Comparison of ENCODE assay signal across 18 mouse cellular contexts in genomic region chr11:94976199-94976598, GRCm38 (mm10). TPM values are rescaled to one million over a fixed set of nuclear protein-coding genes. Genes with fewer than 3 reads are reported as not detected.
DNase-seq lines count a peak whose midpoint lies in the region; ATAC-seq and TF ChIP-seq lines count a peak whose summit lies in the region.
"Had no signal": no experiment of that assay in that cellular context is flagged by ENCODE, and none has a peak within 500 bp of the region (broad histone marks: within the 10 kb centered on the region; RNA-seq: fewer than 3 reads in every experiment).

Gene Sgca, minus strand, starts transcription at chr11:94976327.

- peak within 1 kb of the TSS; percentile 64 for H3K27ac ChIP-seq in heart, embryonic 12.5 days (ENCODE audit: poor library complexity, severe bottlenecking)
- no peak within 1 kb of the TSS for H3K27ac ChIP-seq in neural tube, embryonic 15.5 days (replicated peaks)
- no peak within 1 kb of the TSS for H3K27ac ChIP-seq in lung, postnatal 0 days (ENCODE audit: low read length)
- H3K27ac ChIP-seq: hindbrain, embryonic 12.5 days; limb, embryonic 13.5 days had no signal

- no peaks in the 10 kb centered on the region for H3K9me3 ChIP-seq in heart, embryonic 12.5 days (replicated peaks)
- H3K9me3 ChIP-seq in neural tube, embryonic 15.5 days (replicated peaks): no peaks in the 10 kb centered on the region
- no peaks in the 10 kb centered on the region for H3K9me3 ChIP-seq in lung, postnatal 0 days (ENCODE audit: low read length)
- H3K9me3 ChIP-seq: hindbrain, embryonic 12.5 days; limb, embryonic 13.5 days; megakaryocyte, embryonic 14.5 days; neural tube, embryonic 13.5 days had no signal

- H3K4me2 ChIP-seq in heart, embryonic 12.5 days: 0 out of 2 replicates have a peak within 1 kb of the TSS, but pooled peaks have one; percentile 1
- no peak within 1 kb of the TSS for H3K4me2 ChIP-seq in neural tube, embryonic 15.5 days
- H3K4me2 ChIP-seq in lung, postnatal 0 days (replicated peaks; ENCODE audit: low read depth, low read length): no peak within 1 kb of the TSS
- H3K4me2 ChIP-seq: hindbrain, embryonic 12.5 days; limb, embryonic 13.5 days; lung, embryonic 14.5 days; neural tube, embryonic 13.5 days had no signal

- H3K9ac ChIP-seq in heart, embryonic 12.5 days: peak within 1 kb of the TSS; percentile 35; the same call in 1 of the 2 replicates
- no peak within 1 kb of the TSS for H3K9ac ChIP-seq in neural tube, embryonic 15.5 days (replicated peaks)
- no peak within 1 kb of the TSS for H3K9ac ChIP-seq in lung, postnatal 0 days (replicated peaks; ENCODE audit: low read depth)
- H3K9ac ChIP-seq: hindbrain, embryonic 12.5 days; limb, embryonic 13.5 days; lung, embryonic 14.5 days; neural tube, embryonic 13.5 days had no signal

- ATAC-seq in heart, embryonic 12.5 days (ENCODE audit: insufficient number of reproducible peaks, low FRiP score): no peak
- no peak for ATAC-seq in neural tube, embryonic 15.5 days (ENCODE audit: low FRiP score)
- no peak for ATAC-seq in lung, postnatal 0 days
- ATAC-seq: intestine, embryonic 16.5 days had no signal

- no peak for DNase-seq in lung, adult 2 months
- no peak for DNase-seq in lung, postnatal 36 days
- peak; percentile 56 for DNase-seq in gastrocnemius, postnatal 25 days
- no peak for DNase-seq in heart, postnatal 4 days
- DNase-seq in embryo, embryonic 10.5 days (ENCODE audit: low spot score): no peak
- no peak for DNase-seq in lung, postnatal 0 days (ENCODE audit: low spot score)
- DNase-seq: cerebellum, adult 11 months; lung, embryonic 14.5 days; right cerebral cortex, adult 18-20 months had no signal

- no peak for TF ChIP-seq POLR2A in lung, adult 2 months (IDR thresholded peaks at IDR 0.05; ENCODE audit: borderline replicate concordance, extremely low read depth, low read depth, low read length)

- H3K27me3 ChIP-seq in heart, embryonic 12.5 days (replicated peaks): no peaks in the 10 kb centered on the region
- no peaks in the 10 kb centered on the region for H3K27me3 ChIP-seq in neural tube, embryonic 15.5 days (replicated peaks)
- H3K27me3 ChIP-seq in lung, postnatal 0 days (replicated peaks; ENCODE audit: insufficient read depth, low read length): no peaks in the 10 kb centered on the region
- H3K27me3 ChIP-seq: limb, embryonic 13.5 days; neural tube, embryonic 13.5 days had no signal

- no peaks in the 10 kb centered on the region for H3K4me1 ChIP-seq in lung, adult 2 months (ENCODE audit: control insufficient read depth, insufficient read depth, low read length)
- H3K4me1 ChIP-seq in heart, embryonic 12.5 days (replicated peaks): peaks cover 60% of the 10 kb centered on the region
- peaks cover 19% of the 10 kb centered on the region for H3K4me1 ChIP-seq in neural tube, embryonic 15.5 days
- H3K4me1 ChIP-seq in lung, postnatal 0 days (ENCODE audit: insufficient read depth, low read depth, low read length): no peaks in the 10 kb centered on the region

- WGBS in lung, adult 2 months: 71% methylated on average over 5 of the region's 5 CpGs
- 44% methylated on average over 5 of the region's 5 CpGs for WGBS in heart, embryonic 12.5 days
- WGBS in neural tube, embryonic 15.5 days: 71% methylated on average over 5 of the region's 5 CpGs
- 64% methylated on average over 5 of the region's 5 CpGs for WGBS in lung, postnatal 0 days

- no peaks in the 10 kb centered on the region for H3K36me3 ChIP-seq in heart, embryonic 12.5 days
- no peaks in the 10 kb centered on the region for H3K36me3 ChIP-seq in neural tube, embryonic 15.5 days
- no peaks in the 10 kb centered on the region for H3K36me3 ChIP-seq in lung, postnatal 0 days (ENCODE audit: insufficient read depth, low read length)
- H3K36me3 ChIP-seq: hindbrain, embryonic 12.5 days; limb, embryonic 13.5 days; neural tube, embryonic 13.5 days had no signal

- TF ChIP-seq EP300 in lung, postnatal 0 days (IDR thresholded peaks at IDR 0.05): no peak

- TF ChIP-seq CTCF in lung, adult 2 months (IDR thresholded peaks at IDR 0.05; ENCODE audit: insufficient read depth, low read length): no peak
- TF ChIP-seq CTCF in lung, postnatal 0 days (IDR thresholded peaks at IDR 0.05): no peak

- H3K4me3 ChIP-seq in lung, adult 2 months (replicated peaks; ENCODE audit: extremely low read depth, low read depth, low read length): no peak within 1 kb of the TSS
- H3K4me3 ChIP-seq in heart, embryonic 12.5 days: no peak within 1 kb of the TSS
- H3K4me3 ChIP-seq in neural tube, embryonic 15.5 days (replicated peaks): no peak within 1 kb of the TSS
- H3K4me3 ChIP-seq in lung, postnatal 0 days (ENCODE audit: low read depth, low read length): no peak within 1 kb of the TSS
- H3K4me3 ChIP-seq: hindbrain, embryonic 12.5 days; limb, embryonic 13.5 days; megakaryocyte, embryonic 14.5 days; neural tube, embryonic 13.5 days had no signal

RNA-seq across cellular contexts. Expression of gene Sgca, which starts in this region (rescaled TPM):
- 19.9 and 54.4 TPM in 2 replicates for polyA plus RNA-seq in lung, adult 2 months (2012; rRNA removed)
- total RNA-seq in gastrocnemius, postnatal 25 days (2021): 100 to 1,000 TPM; 255 to 276 TPM
- 20.6 and 26.6 TPM in 2 replicates for polyA plus RNA-seq in heart, embryonic 12.5 days (2016; fragmentation: Nextera tagmentation; extraction: Ambion mirVana)
- 10 to 100 TPM; 67.0 to 89.1 TPM for total RNA-seq in heart, postnatal 4 days (2021)
- 0.77 and 1.4 TPM in 2 replicates for polyA plus RNA-seq in neural tube, embryonic 15.5 days (2015; fragmentation: Nextera tagmentation; extraction: Ambion mirVana)
- 0.33 and 0.55 TPM in 2 replicates for polyA plus RNA-seq in lung, postnatal 0 days (2015; fragmentation: Nextera tagmentation; extraction: Ambion mirVana)
- total RNA-seq: left cerebral cortex, adult 18-20 months; midbrain, postnatal 0 days had no signal
- polyA plus RNA-seq: lung, embryonic 14.5 days; neural tube, embryonic 13.5 days had no signal
